Mouse (Mus musculus) heart, postnatal 4 days (tissue): ENCODE data around the gene 2010106E10Rik. TPM values are rescaled to one million over a fixed set of nuclear protein-coding genes. Genes with fewer than 3 reads are reported as not detected.
A peak's percentile ranks its signal among the peaks of the same experiment; 100 is the strongest.

Experiments used
- DNase-seq: peaks from one replicate; pipeline ENCODE4 v3.0.0; 2021
- total RNA-seq, 2 experiments: library from RNA; stranded (reverse); gene quantifications; 2 replicates each; pipeline ENCODE4 v1.2.3; 2021

Gene 2010106E10Rik
- not detected for total RNA-seq

- DNase-seq: no peak
These were observed at the start of gene 2010106E10Rik for GRCm38 (mm10) chrX:112494974-112495373. Gene 2010106E10Rik, plus strand, starts transcription at chrX:112495274.

- DNase-seq: no peak
These were observed 10.6 kb downstream of the 2010106E10Rik start for GRCm38 (mm10) chrX:112505651-112506050.

- no peak for DNase-seq
These were observed 29.7 kb downstream of the 2010106E10Rik start for GRCm38 (mm10) chrX:112524755-112525154.

- DNase-seq: no peak
These were observed 48.0 kb downstream of the 2010106E10Rik start for GRCm38 (mm10) chrX:112543115-112543514.

- DNase-seq: peak; percentile 8
These were observed 72.6 kb downstream of the 2010106E10Rik start for GRCm38 (mm10) chrX:112567716-112568115.

GRCm38 (mm10) chrX:112600511-112601305 lies 105.6 kb downstream of the 2010106E10Rik start, which contains the start of gene Zfp711:
Gene Zfp711, plus strand, starts transcription at chrX:112600526.
- peak; percentile 63 for DNase-seq

- DNase-seq: peak; percentile 23
These were observed 106.4 kb downstream of the 2010106E10Rik start for GRCm38 (mm10) chrX:112601306-112602120.

Other genes with a start within 250 kb of the 2010106E10Rik start
- gene Apool, start 183.9 kb upstream of the 2010106E10Rik start, total RNA-seq: 10 to 100 TPM; 62.9 to 66.5 TPM
- not detected for gene Satl1, start 88.5 kb upstream of the 2010106E10Rik start, total RNA-seq
- 1 to 10 TPM; 4.6 to 6.6 TPM for gene Zfp711, start 105.3 kb downstream of the 2010106E10Rik start, total RNA-seq
- not detected for gene Pof1b, start 203.4 kb downstream of the 2010106E10Rik start, total RNA-seq